Mouse (Mus musculus) CH12.LX (cell line): Measurements from ENCODE around the gene Olfml2b.

Experiments used
- CHD1 ChIP-seq: IDR thresholded peaks from 2 replicates; pipeline ENCODE4 v1.6.1; 2012; ENCODE audit warnings: low read depth, low read length, improper control_type of control experiment, inconsistent platforms
- CTCF ChIP-seq, 2 experiments: IDR thresholded peaks in 1 of 2; conservative IDR thresholded peaks in 1 of 2; 2 replicates each; pipeline ENCODE4 v1.5.1; 2011 to 2012; ENCODE audit warnings: low read depth in 2 of 2, low read length in 2 of 2, improper control_type of control experiment in 1 of 2, inconsistent platforms in 1 of 2, mild to moderate bottlenecking in 1 of 2, moderate library complexity in 1 of 2
- EP300 ChIP-seq: IDR thresholded peaks from 2 replicates; pipeline ENCODE4 v1.6.1; 2011; ENCODE audit warnings: low read length, improper control_type of control experiment
- HCFC1 ChIP-seq: IDR thresholded peaks from 2 replicates; pipeline ENCODE4 v1.6.1; 2012; ENCODE audit warnings: low read depth, mild to moderate bottlenecking, inconsistent platforms, low read length, improper control_type of control experiment
- JUND ChIP-seq: conservative IDR thresholded peaks from 2 replicates; pipeline ENCODE4 v1.6.1; 2011; ENCODE audit warnings: low read depth, low read length, improper control_type of control experiment
- MXI1 ChIP-seq: IDR thresholded peaks from 2 replicates; pipeline ENCODE4 v1.6.1; 2011; ENCODE audit warnings: mild to moderate bottlenecking, low read depth, low read length, improper control_type of control experiment
- NELFE ChIP-seq: IDR thresholded peaks from 2 replicates; pipeline ENCODE4 v1.6.1; 2011; ENCODE audit warnings: low read depth, low read length, improper control_type of control experiment
- POLR2A ChIP-seq: IDR thresholded peaks from 2 replicates; pipeline ENCODE4 v1.6.1; 2011; ENCODE audit warnings: low read depth, mild to moderate bottlenecking, improper control_type of control experiment, low read length
- POLR2AphosphoS2 ChIP-seq: IDR thresholded peaks from 2 replicates; pipeline ENCODE4 v1.6.1; 2011; ENCODE audit warnings: low read depth, low read length, improper control_type of control experiment
- SIN3A ChIP-seq: IDR thresholded peaks from 2 replicates; pipeline ENCODE4 v1.6.1; 2012; ENCODE audit warnings: low read length, improper control_type of control experiment, inconsistent platforms
- TCF12 ChIP-seq: IDR thresholded peaks from 2 replicates; pipeline ENCODE4 v1.6.1; 2014; ENCODE audit warnings: low read depth, mild to moderate bottlenecking, inconsistent platforms, low read length, improper control_type of control experiment
- USF1 ChIP-seq: IDR thresholded peaks from 2 replicates; pipeline ENCODE4 v1.6.1; 2014; ENCODE audit warnings: low read depth, mild to moderate bottlenecking, inconsistent platforms, low read length, improper control_type of control experiment
- USF2 ChIP-seq: conservative IDR thresholded peaks from 2 replicates; pipeline ENCODE4 v1.6.1; 2011; ENCODE audit warnings: low read depth, low read length, improper control_type of control experiment
- ZMIZ1 ChIP-seq: IDR thresholded peaks from 2 replicates; pipeline ENCODE4 v1.6.1; 2012; ENCODE audit warnings: low read depth, mild to moderate bottlenecking, inconsistent platforms, low read length, improper control_type of control experiment

GRCm38 (mm10) chr1:170611631-170612030, 32.7 kb upstream of the Olfml2b start:
- TF ChIP-seq ZMIZ1 (no peak), HCFC1 (no peak), CTCF (conservative IDR thresholded peaks at IDR 0.05 in 1 of 2, IDR thresholded peaks at IDR 0.05 in 1 of 2; ENCODE audit: low read depth in 2 of 2, low read length in 2 of 2) (no peak), POLR2AphosphoS2 (no peak), POLR2A (no peak), TCF12 (no peak), EP300 (no peak), USF2 (no peak), USF1 (no peak), SIN3A (no peak), JUND (no peak), CHD1 (no peak), NELFE (no peak), MXI1 (no peak)
